Mouse (Mus musculus) inflammation-experienced regulatory T-cells, adult 6 months (primary cell): ENCODE data around the gene Gabbr2. TPM values are rescaled to one million over a fixed set of nuclear protein-coding genes. Genes with fewer than 3 reads are reported as not detected.
"Not testable (repeated sequence)": the region's sequence is repeated elsewhere in the genome, so short reads cannot be mapped to it uniquely, and the experiment has no call there.

ENCODE experiments used
- ATAC-seq: one replicate; pipeline ENCODE4 v1.8.0; 2017
- polyA plus RNA-seq, 3 experiments: library from polyadenylated mRNA; unstranded; fragments of 100-300 nt; shearing (Covaris generic); gene quantifications; one replicate each; pipeline ENCODE4 v1.2.1; 2017

Gene Gabbr2
- polyA plus RNA-seq, 3 experiments from 2014 or later = not detected

GRCm38 (mm10) chr4:46643676-46644112 lies 348.0 kb downstream of the Gabbr2 start:
- no peak for ATAC-seq

DNA sequence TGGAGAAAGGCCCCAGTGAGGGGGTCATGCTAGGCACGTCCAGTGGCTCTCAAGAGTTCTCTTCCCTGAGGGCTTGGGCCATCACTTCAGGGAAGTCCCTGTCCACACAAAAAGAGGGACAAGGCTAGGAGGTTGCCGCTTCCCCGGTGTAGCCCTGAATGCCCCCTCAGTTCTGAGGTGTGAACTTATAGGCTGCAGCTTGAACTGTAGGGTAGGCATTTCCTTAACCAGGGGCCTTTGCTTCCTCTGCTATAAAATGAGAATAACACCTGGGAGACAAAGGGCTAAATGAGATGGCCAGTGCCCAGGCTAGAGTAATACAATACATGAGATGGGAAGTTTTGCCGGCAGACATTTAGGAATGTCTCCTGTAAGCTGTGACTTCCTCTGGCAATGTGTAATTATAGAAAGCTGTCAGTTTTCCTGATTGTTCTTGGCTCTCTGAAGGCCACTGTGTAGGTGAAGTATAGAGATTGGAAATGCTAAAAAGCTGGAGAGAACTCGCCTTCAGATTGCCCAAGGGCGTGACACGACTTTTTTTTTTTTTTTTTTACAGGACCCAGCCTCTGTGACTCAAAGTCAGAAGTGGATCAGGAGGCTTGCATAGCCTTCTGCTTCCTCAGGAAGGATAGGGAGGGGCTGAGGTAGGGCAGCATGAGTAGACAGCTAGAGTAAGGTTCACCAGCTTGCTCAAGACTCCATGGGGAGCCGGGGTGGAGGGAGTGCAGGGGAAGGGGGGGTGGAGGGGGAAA lies 348.6 kb downstream of the Gabbr2 start:
- no peak for ATAC-seq

DNA sequence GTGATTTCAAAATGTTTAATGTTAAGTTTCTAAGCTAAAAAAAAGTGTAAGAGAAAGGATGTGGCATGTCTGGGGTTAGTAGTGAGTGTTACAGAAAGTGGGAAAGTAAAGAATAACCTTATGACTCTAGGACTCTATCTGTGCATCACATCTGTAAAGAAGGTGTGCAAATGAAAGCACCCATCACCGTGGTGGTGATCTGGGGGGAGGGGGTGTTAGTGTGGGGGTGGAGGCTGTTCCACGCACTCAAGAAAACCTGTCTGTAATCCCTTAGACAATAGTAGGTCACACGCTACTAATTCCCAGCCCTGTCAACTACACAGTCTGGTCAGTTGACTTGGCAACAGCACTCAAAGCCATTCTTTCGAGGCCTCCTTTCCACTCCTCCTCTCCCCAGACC lies 350.4 kb downstream of the Gabbr2 start:
- no peak for ATAC-seq

DNA sequence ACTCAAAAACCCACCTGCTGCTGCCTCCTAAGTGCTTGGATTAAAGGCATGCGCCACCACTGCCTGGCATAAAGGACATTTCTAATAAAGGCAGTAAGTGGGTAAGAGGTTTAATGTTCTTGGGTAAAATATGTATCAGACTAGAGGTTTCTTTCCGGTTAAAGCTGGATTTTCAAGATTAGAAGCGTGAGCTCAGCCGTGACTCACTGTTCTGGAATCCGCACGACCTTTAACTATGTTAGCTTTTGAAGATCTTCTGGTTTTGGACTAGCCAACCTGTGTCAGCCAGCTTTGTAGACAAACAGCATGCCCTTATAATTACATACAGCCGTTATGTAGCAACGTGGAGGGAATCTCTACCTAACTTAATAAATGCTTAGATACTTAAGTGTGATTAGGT lies 351.8 kb downstream of the Gabbr2 start:
- ATAC-seq = no peak

GRCm38 (mm10) chr4:46637250-46637649 lies 354.4 kb downstream of the Gabbr2 start:
- not testable (repeated sequence) for ATAC-seq

GRCm38 (mm10) chr4:46635702-46636430 lies 355.8 kb downstream of the Gabbr2 start:
- no peak for ATAC-seq

DNA sequence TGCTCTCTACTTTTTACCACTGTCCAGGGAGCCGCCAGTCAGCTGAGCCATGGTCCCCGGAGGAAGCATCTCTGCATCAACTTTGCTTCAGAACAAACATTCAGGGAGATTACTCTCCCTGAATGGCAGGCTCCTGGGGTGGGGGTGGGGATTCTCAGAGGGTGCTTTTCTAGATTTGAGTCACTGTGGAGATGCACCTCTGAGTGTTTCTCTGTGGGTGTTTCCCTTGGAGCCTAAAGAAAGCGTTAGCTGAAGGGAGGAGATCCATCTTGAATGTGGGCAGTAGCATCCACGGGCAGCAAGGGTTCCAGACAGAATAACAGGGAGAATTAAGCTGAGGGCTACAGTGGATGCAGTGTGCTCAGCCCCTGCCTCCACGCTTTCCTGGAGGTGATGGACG lies 356.8 kb downstream of the Gabbr2 start:
- no peak for ATAC-seq

GRCm38 (mm10) chr4:46633565-46633964 lies 358.1 kb downstream of the Gabbr2 start:
- ATAC-seq = not testable (repeated sequence)

- no peak for ATAC-seq
Observed at GRCm38 (mm10) chr4:46632465-46632864, 359.2 kb downstream of the Gabbr2 start.

- ATAC-seq = no peak
Observed at GRCm38 (mm10) chr4:46630390-46630789, 361.3 kb downstream of the Gabbr2 start.

GRCm38 (mm10) chr4:46628873-46629272 lies 362.8 kb downstream of the Gabbr2 start:
- no peak for ATAC-seq

- ATAC-seq = no peak
Observed at GRCm38 (mm10) chr4:46628081-46628480, 363.6 kb downstream of the Gabbr2 start.

DNA sequence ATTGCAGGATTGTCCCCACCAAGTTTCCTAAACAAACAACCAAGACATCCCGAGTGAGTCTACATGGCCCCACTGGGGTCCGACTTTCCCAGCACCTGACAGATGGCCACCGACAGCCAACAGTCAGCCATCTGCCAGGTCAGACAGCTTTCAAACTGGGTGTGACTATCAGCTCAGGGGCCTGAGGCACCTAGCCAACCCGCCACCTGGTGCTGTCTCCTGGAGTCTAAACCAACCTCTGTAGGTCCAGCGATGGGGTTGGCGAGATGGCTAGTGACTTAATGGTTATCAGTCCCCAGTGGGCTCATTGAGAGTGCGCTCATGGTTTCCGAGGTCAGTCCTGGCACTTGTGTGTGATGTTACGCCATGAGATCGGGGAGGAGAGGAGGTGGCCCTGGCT lies 366.6 kb downstream of the Gabbr2 start:
- no peak for ATAC-seq

DNA sequence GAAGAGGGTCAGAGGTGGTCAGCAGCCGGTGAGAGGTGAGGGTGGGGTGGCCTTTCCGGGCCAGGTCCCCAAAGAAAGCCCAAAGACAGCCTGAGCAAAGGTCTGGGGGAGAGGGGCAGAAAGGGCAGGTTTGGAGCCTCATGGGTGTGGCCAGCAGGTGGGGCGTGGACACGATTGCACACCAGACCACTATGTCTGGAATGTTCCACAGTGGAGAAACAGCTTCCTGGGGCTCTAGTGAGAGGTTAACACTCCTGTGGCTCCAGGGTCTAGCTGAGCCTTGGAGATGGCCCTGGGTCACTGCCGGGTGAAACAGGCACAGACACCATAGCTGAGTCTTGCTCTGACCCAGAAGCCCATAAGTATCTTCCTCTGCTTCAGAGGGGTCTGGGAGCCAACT lies 368.7 kb downstream of the Gabbr2 start:
- no peak for ATAC-seq

- no peak for ATAC-seq
Observed at GRCm38 (mm10) chr4:46620946-46621345, 370.7 kb downstream of the Gabbr2 start.

- ATAC-seq = no peak
Observed at GRCm38 (mm10) chr4:46620330-46620729, 371.3 kb downstream of the Gabbr2 start.

DNA sequence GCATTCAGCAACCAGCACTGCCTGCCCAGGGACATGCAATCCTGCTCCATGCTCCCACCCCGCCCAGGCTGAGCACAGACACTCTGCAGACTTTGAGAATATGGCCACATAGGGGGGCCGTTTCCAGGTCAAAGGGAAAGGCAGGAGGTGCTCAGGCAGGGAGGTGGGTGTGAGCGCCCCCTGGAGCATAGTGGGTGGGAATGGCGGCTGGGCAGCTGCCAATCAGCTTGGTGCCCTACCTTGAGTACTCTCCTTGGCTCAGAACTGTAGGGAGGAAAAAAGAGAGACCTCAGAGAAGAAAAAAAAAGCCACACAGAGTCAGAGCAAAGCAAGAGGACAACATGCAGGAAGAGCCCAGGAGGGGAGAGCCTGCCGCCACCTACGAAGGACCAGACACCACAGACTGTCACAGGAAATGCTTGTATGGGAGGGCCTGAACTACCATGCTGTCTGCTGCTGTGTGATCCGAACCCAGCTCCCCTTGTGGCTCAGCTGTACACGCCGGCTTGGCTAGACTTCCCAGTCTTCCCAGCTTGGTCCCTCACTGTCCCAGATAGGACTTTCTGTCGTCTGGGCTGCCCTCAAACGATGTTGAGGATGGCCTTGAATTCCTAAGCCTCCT lies 373.4 kb downstream of the Gabbr2 start:
- peak; percentile 72 for ATAC-seq

DNA sequence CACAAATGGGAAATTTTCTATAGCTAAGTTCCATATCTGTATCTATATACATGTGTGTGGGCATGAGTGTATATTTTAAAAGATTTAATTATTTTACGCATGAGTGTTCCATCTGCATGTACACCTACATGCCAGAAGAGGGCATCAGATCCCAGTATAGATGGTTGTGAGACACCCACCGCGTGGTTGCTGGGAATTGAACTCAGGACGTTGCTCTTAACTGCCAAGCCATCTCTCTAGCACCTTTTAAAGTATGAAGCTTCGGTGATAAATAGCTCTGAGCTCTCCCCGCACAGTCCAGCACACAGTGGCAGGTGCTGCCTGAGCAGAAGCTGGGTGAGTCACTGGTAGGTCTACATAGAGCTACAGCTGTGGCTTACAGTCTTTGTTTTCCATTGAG lies 374.3 kb downstream of the Gabbr2 start:
- ATAC-seq = no peak

GRCm38 (mm10) chr4:46614641-46615040 lies 377.0 kb downstream of the Gabbr2 start:
- ATAC-seq = no peak

DNA sequence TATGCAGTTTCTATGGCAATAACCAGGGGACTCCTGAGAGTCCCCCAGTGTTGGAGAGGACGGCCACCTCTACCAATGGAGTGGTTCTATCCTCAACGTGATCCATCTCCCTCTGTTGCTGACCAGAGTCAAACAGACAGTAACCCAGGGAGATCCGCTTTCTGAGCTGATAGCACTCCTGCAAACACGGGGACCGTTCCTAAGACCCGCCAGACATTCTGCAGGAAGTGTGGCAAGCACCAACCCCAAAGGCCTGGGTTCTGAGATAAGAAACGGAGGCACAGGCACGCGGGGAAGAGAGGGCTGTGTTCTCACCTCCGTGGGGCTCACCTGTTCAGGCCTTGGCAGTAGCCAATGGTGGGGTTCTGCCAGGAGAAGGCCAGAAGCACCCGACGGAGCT lies 378.1 kb downstream of the Gabbr2 start:
- no peak for ATAC-seq
